Mouse (Mus musculus) megakaryocyte-erythroid progenitor cell, adult 5-6 weeks (primary cell): ENCODE measurements around the gene Rab22a. TPM values are rescaled to one million over a fixed set of nuclear protein-coding genes. Genes with fewer than 3 reads are reported as not detected.
"Not testable (repeated sequence)": the region's sequence is repeated elsewhere in the genome, so short reads cannot be mapped to it uniquely, and the experiment has no call there.

ENCODE experiments used
- ATAC-seq: replicated peaks from 2 replicates; pipeline ENCODE4 v1.8.0; 2016; ENCODE audit warnings: mild to moderate bottlenecking, inconsistent platforms; ENCODE audit not compliant: severe bottlenecking, poor library complexity, low FRiP score, low TSS enrichment
- total RNA-seq, 2 experiments: library from RNA; stranded (forward) in 1 of 2; stranded (reverse) in 1 of 2; fragments of 200-1000, 215-1000 nt in 1 of 2; fragments of >200 nt in 1 of 2; fragmentation: Nextera tagmentation in 1 of 2; gene quantifications; 2 replicates each; pipeline ENCODE4 v1.2.3; 2014 to 2017

The Rab22a gene
- total RNA-seq, 2 experiments from 2014 or later: 16.8 to 20.7 TPM

- no peak for ATAC-seq
Measured at GRCm38 (mm10) chr2:173712656-173713055, 53.1 kb downstream of the Rab22a start.

- no peak for ATAC-seq
Measured at GRCm38 (mm10) chr2:173713241-173713640, 53.7 kb downstream of the Rab22a start.

GRCm38 (mm10) chr2:173714620-173715218 lies 55.2 kb downstream of the Rab22a start:
- ATAC-seq: no peak

GRCm38 (mm10) chr2:173716966-173717365 lies 57.4 kb downstream of the Rab22a start:
- no peak for ATAC-seq

- not testable (repeated sequence) for ATAC-seq
Measured at GRCm38 (mm10) chr2:173719115-173719514, 59.6 kb downstream of the Rab22a start, which contains the start of gene 1700010B08Rik. 1700010B08Rik (plus strand) TSS chr2:173719415.

GRCm38 (mm10) chr2:173722251-173722857 lies 62.8 kb downstream of the Rab22a start:
- ATAC-seq: no peak

GRCm38 (mm10) chr2:173724382-173724781 lies 64.8 kb downstream of the Rab22a start:
- no peak for ATAC-seq

GRCm38 (mm10) chr2:173724940-173725807 lies 65.6 kb downstream of the Rab22a start:
- no peak for ATAC-seq

- no peak for ATAC-seq
Measured at GRCm38 (mm10) chr2:173725819-173726218, 66.3 kb downstream of the Rab22a start.

- no peak for ATAC-seq
Measured at GRCm38 (mm10) chr2:173730444-173730966, 70.9 kb downstream of the Rab22a start.

GRCm38 (mm10) chr2:173734426-173734825 lies 74.9 kb downstream of the Rab22a start:
- ATAC-seq: no peak

- peak; percentile 94 for ATAC-seq
Measured at GRCm38 (mm10) chr2:173737222-173737989, 77.8 kb downstream of the Rab22a start, which contains the start of gene Vapb. Vapb (plus strand) TSS chr2:173737511.

- peak; percentile 73 for ATAC-seq
Measured at GRCm38 (mm10) chr2:173738232-173738631, 78.7 kb downstream of the Rab22a start.

- no peak for ATAC-seq
Measured at GRCm38 (mm10) chr2:173739107-173739506, 79.5 kb downstream of the Rab22a start.

- ATAC-seq: no peak
Measured at GRCm38 (mm10) chr2:173742090-173742489, 82.5 kb downstream of the Rab22a start.

GRCm38 (mm10) chr2:173742744-173743143 lies 83.2 kb downstream of the Rab22a start:
- no peak for ATAC-seq

- no peak for ATAC-seq
Measured at GRCm38 (mm10) chr2:173744070-173744815, 84.7 kb downstream of the Rab22a start.

- ATAC-seq: no peak
Measured at GRCm38 (mm10) chr2:173748961-173749659, 89.5 kb downstream of the Rab22a start.
